Mouse (Mus musculus): ENCODE results near the gene Neu4. TPM values are rescaled to one million over a fixed set of nuclear protein-coding genes. Genes with fewer than 3 reads are reported as not detected.

Neu4 gene
- polyA plus RNA-seq, 1 experiment from 2014 or later: not detected

DNA sequence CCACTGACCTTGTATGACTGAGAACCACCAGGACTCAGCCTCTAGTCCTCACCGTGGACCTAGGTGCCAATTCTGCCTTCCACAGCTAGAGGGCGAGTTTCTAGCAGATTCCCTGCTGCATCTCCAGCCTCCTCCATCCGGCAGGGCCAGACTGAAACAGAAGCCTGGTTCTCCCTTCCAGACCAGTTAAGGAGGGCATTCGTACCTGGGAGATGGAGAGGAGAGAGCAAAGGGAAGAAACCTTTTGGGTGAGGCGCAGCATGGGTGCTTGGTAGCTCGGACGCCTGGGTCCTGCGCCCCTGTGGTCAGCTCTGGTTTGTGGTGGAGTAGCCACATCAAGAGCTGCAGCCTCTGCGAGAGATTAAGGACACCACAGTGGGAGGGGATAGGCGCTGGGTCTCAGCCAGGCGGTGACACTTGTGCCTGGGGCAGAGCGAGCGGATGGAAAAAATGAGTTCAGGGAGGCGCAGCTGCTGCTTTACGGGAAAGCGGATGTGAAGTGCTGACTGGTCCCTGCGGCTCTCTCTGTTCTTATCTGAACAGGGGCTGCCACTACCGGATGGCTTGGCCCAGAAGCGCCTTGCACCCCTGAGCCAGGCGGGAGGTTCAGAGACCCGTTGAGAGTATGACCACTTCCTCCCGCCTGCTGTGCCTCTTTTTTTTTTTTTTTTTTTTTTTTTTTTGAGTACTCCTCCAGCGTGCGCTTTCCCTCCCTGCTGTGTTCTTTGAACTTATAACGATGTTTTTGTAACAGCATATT is 14.9 kb downstream of the Neu4 start:
- no peaks in the 10 kb centered on the region for H3K36me3 ChIP-seq (ENCODE audit: control insufficient read depth, insufficient read depth, low read length)
- no peaks in the 10 kb centered on the region for H3K9me3 ChIP-seq (replicated peaks; ENCODE audit: control insufficient read depth, low read length)
- H3K4me2 ChIP-seq: peak overlapping the region; percentile 69
- no peaks in the 10 kb centered on the region; the same call in 1 of the 2 replicates for H3K4me1 ChIP-seq (ENCODE audit: control insufficient read depth, insufficient read depth, low read length)
- H3K27ac ChIP-seq (ENCODE audit: low read depth, low read length): peak overlapping the region; percentile 89
- no peaks in the 10 kb centered on the region for H3K27me3 ChIP-seq (ENCODE audit: control insufficient read depth, insufficient read depth, low read length)
- peak overlapping the region; percentile 39 for H3K4me3 ChIP-seq (ENCODE audit: low read depth, low read length)
- H3K9ac ChIP-seq (ENCODE audit: low read depth, low read length): peak overlapping the region; percentile 43
- under 1% methylated on average over 25 of the region's 25 CpGs for WGBS (ENCODE audit: insufficient replicate concordance)
- ATAC-seq (replicated peaks; ENCODE audit: insufficient number of reproducible peaks, low FRiP score, low TSS enrichment): peak; percentile 86

DNA sequence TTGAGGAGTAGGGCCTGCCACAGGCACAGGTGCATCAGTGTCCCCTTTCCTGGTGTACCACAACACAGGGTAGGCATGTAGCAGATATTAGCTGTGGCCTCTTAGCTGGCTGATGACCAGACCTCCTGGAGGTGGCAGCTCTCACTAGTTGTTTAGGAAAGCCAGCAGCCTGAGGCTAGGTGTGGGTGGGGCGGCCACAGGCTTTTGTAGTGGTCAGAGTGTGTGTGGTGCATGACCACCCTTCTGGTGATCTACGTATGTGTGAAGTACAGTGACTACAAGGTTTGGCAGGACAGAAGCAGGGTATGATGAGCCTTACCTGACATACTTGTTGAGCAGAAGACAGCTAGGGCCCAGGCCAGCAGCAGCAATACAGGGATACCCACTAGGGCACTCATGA is 20.1 kb downstream of the Neu4 start:
- H3K36me3 ChIP-seq (ENCODE audit: control insufficient read depth, insufficient read depth, low read length): no peaks in the 10 kb centered on the region
- no peaks in the 10 kb centered on the region for H3K4me1 ChIP-seq (ENCODE audit: control insufficient read depth, insufficient read depth, low read length)
- no peak overlapping the region for H3K9ac ChIP-seq (ENCODE audit: low read depth, low read length)
- H3K9me3 ChIP-seq (replicated peaks; ENCODE audit: control insufficient read depth, low read length): no peaks in the 10 kb centered on the region
- H3K27ac ChIP-seq (ENCODE audit: low read depth, low read length): no peak overlapping the region
- 94% methylated on average over 2 of the region's 2 CpGs for WGBS (ENCODE audit: insufficient replicate concordance)
- no peak for ATAC-seq (replicated peaks; ENCODE audit: insufficient number of reproducible peaks, low FRiP score, low TSS enrichment)
- no peaks in the 10 kb centered on the region for H3K27me3 ChIP-seq (ENCODE audit: control insufficient read depth, insufficient read depth, low read length)
- H3K4me3 ChIP-seq (ENCODE audit: low read depth, low read length): no peak overlapping the region
- H3K4me2 ChIP-seq: no peak overlapping the region

DNA sequence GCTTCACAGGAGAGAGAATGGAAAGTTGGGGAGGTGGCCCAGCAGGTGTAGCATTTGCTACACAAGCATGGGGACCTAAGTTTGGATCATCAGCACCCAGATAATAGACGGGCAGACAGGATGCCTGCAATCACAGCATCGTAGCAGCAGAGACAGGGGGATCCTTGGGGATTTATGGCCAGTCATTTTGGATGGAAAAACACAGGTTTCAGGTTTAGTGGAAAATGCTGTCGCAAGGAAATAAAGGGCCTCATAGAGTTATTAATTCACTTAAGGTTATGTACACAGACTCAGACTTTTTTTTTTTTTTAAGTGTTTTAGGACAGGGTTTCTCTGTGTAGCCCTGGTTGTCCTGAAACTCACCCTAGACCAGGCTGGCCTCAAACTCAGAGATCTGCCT is 25.3 kb downstream of the Neu4 start:
- H3K4me1 ChIP-seq (ENCODE audit: control insufficient read depth, insufficient read depth, low read length): no peaks in the 10 kb centered on the region
- 73% methylated on average over 3 of the region's 3 CpGs for WGBS (ENCODE audit: insufficient replicate concordance)
- no peaks in the 10 kb centered on the region for H3K36me3 ChIP-seq (ENCODE audit: control insufficient read depth, insufficient read depth, low read length)
- no peak for ATAC-seq (replicated peaks; ENCODE audit: insufficient number of reproducible peaks, low FRiP score, low TSS enrichment)
- no peak overlapping the region for H3K9ac ChIP-seq (ENCODE audit: low read depth, low read length)
- H3K4me3 ChIP-seq (ENCODE audit: low read depth, low read length): no peak overlapping the region
- H3K27me3 ChIP-seq (ENCODE audit: control insufficient read depth, insufficient read depth, low read length): no peaks in the 10 kb centered on the region
- no peak overlapping the region for H3K4me2 ChIP-seq
- H3K9me3 ChIP-seq (replicated peaks; ENCODE audit: control insufficient read depth, low read length): no peaks in the 10 kb centered on the region
- H3K27ac ChIP-seq (ENCODE audit: low read depth, low read length): no peak overlapping the region

DNA sequence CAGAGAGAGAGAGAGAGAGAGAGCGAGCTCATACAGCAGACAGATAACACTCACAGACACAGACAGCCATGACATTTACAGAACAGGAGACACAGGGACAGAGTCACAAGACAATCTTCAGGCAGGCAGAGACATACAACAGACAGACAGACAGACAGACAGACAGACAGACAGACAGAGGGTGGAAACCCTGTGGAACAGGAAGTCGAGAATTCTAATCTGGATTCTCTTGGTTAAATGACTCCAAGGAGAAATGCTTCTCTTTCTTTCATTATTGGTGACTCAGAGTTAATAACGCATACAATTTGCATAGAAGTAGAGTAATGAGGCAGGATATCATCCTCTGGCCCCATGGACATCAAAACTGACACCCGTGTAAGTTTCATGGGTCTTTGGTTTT is 26.3 kb downstream of the Neu4 start:
- WGBS (ENCODE audit: insufficient replicate concordance): 66% methylated on average over 4 of the region's 4 CpGs

DNA sequence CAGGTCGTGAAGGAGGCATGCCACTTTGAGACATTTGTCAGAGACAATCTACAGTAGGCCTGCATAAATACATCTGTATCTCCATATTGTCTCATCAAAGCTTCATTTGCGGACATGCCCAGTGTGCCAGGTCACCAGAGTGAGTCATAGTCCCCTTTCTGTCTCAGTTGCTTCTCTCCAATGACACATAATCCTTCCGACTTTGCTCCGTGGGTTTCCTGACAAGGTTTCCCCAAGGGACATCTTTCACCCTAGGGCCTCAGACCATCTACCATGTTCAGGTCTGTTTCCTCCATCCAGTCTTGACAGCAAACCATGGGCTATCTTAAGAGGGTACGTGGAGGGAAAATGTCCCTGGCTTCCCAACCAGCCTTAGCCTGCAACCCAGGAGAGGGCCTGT is 30.9 kb downstream of the Neu4 start:
- Histone ChIP-seq H3K4me3 (ENCODE audit: low read depth, low read length) (no peak overlapping the region), H3K4me1 (ENCODE audit: control insufficient read depth, insufficient read depth, low read length) (0 out of 2 replicates have a peak, but pooled peaks cover 7% of the 10 kb centered on the region), H3K4me2 (no peak overlapping the region), H3K27ac (ENCODE audit: low read depth, low read length) (no peak overlapping the region), H3K27me3 (ENCODE audit: control insufficient read depth, insufficient read depth, low read length) (no peaks in the 10 kb centered on the region), H3K36me3 (ENCODE audit: control insufficient read depth, insufficient read depth, low read length) (no peaks in the 10 kb centered on the region), H3K9ac (ENCODE audit: low read depth, low read length) (no peak overlapping the region), H3K9me3 (replicated peaks; ENCODE audit: control insufficient read depth, low read length) (no peaks in the 10 kb centered on the region)
- ATAC-seq (replicated peaks; ENCODE audit: insufficient number of reproducible peaks, low FRiP score, low TSS enrichment): no peak
- 79% methylated on average over 5 of the region's 5 CpGs for WGBS (ENCODE audit: insufficient replicate concordance)

More for the DNA sequence above, 26.3 kb downstream of the Neu4 start:
- Histone ChIP-seq H3K9ac (ENCODE audit: low read depth, low read length) (no peak overlapping the region), H3K4me3 (ENCODE audit: low read depth, low read length) (no peak overlapping the region), H3K4me1 (ENCODE audit: control insufficient read depth, insufficient read depth, low read length) (no peaks in the 10 kb centered on the region), H3K9me3 (replicated peaks; ENCODE audit: control insufficient read depth, low read length) (no peaks in the 10 kb centered on the region), H3K36me3 (ENCODE audit: control insufficient read depth, insufficient read depth, low read length) (no peaks in the 10 kb centered on the region), H3K27ac (ENCODE audit: low read depth, low read length) (no peak overlapping the region), H3K27me3 (ENCODE audit: control insufficient read depth, insufficient read depth, low read length) (no peaks in the 10 kb centered on the region), H3K4me2 (no peak overlapping the region)
- ATAC-seq (replicated peaks; ENCODE audit: insufficient number of reproducible peaks, low FRiP score, low TSS enrichment): no peak

DNA sequence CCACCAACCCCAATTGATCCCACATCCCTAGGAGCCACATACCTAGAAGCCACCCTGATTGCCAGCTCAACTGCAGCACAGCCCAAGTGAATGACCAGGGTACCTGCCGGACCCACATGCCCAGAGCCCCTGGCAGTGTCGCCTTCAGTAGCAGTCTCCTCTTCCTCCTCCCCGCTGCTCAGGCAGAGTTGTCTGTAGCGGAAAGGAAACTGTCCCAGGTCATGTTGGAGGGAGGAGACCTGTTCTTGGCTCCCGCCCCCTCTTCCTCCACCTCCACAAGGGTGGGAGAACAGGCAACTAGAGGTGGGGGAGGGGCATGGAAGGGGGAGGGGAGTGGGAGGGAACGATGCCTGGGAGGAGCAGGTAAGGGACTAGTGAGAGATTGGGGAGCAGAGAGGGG is 32.1 kb downstream of the Neu4 start, which contains the start of gene Pdcd1:
Pdcd1 (minus strand) TSS at position 181 of the 400 bp plus-strand sequence.
- H3K4me2 ChIP-seq: no peak within 1 kb of the TSS
- H3K27me3 ChIP-seq (ENCODE audit: control insufficient read depth, insufficient read depth, low read length): no peaks in the 10 kb centered on the region
- H3K4me3 ChIP-seq (ENCODE audit: low read depth, low read length): no peak within 1 kb of the TSS
- 56% methylated on average over 6 of the region's 6 CpGs for WGBS (ENCODE audit: insufficient replicate concordance)
- ATAC-seq (replicated peaks; ENCODE audit: insufficient number of reproducible peaks, low FRiP score, low TSS enrichment): 0 out of 2 replicates have a peak, but pooled peaks have one; percentile 10
- no peaks in the 10 kb centered on the region for H3K36me3 ChIP-seq (ENCODE audit: control insufficient read depth, insufficient read depth, low read length)
- H3K4me1 ChIP-seq (ENCODE audit: control insufficient read depth, insufficient read depth, low read length): 0 out of 2 replicates have a peak, but pooled peaks cover 7% of the 10 kb centered on the region
- no peak within 1 kb of the TSS for H3K27ac ChIP-seq (ENCODE audit: low read depth, low read length)
- H3K9ac ChIP-seq (ENCODE audit: low read depth, low read length): no peak within 1 kb of the TSS
- H3K9me3 ChIP-seq (replicated peaks; ENCODE audit: control insufficient read depth, low read length): no peaks in the 10 kb centered on the region

DNA sequence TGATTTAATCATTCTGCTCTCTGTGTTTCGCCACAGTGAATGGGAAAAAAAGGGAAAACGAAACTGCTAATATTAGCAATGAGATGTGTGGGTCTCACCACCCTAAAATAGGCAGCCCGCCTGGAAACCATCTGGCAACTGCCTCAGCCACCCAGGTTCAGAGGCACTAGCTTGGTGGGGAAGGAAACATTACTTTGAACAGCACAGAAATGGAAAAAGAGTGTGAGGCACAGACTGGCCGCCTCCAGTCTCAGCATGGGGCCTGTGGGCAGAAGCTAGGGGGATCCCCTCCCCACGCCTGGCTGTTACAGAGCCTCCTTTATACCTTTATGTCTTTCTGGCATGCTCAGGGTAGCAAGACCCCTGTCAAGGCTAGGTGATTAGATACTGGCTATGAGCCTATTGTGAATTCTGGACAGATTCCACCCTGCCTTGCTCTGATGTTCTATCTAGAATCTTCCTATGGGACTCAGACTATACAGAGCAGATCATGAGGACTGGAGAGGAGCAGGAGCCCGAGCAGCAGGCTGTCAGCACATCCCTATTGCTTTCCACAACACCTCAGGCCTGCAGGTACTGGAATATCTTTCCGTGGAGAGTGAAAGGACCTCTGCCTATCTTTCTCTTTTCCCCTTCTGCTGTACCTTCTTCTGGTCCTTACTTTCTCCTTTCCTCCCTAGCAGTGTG is 33.4 kb downstream of the Neu4 start:
- no peak overlapping the region for H3K4me2 ChIP-seq
- ATAC-seq (replicated peaks; ENCODE audit: insufficient number of reproducible peaks, low FRiP score, low TSS enrichment): no peak
- no peak overlapping the region for H3K9ac ChIP-seq (ENCODE audit: low read depth, low read length)
- no peak overlapping the region for H3K27ac ChIP-seq (ENCODE audit: low read depth, low read length)
- H3K9me3 ChIP-seq (replicated peaks; ENCODE audit: control insufficient read depth, low read length): no peaks in the 10 kb centered on the region
- H3K27me3 ChIP-seq (ENCODE audit: control insufficient read depth, insufficient read depth, low read length): no peaks in the 10 kb centered on the region
- H3K36me3 ChIP-seq (ENCODE audit: control insufficient read depth, insufficient read depth, low read length): no peaks in the 10 kb centered on the region
- no peak overlapping the region for H3K4me3 ChIP-seq (ENCODE audit: low read depth, low read length)
- 0 out of 2 replicates have a peak, but pooled peaks cover 7% of the 10 kb centered on the region for H3K4me1 ChIP-seq (ENCODE audit: control insufficient read depth, insufficient read depth, low read length)
- WGBS (ENCODE audit: insufficient replicate concordance): 57% methylated on average over 7 of the region's 7 CpGs

DNA sequence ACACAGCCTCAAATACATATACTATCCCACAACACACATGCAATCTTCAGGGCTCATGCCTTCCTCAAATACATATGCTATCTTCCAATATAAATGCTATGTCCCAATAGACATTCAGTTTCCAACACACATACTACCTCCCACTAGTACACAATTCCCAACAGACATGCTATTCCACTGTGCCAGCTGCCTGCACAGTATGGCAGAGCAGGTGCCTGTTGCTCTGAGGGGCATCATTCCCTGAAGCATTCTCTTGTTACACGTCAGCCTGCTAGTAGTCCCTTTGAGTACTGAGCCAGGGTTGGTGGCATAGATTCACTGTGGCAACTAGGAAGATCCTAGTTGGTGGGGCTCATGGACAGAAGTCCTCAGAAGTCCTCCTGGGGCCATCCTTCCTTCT is 34.2 kb downstream of the Neu4 start:
- no peak for ATAC-seq (replicated peaks; ENCODE audit: insufficient number of reproducible peaks, low FRiP score, low TSS enrichment)
- H3K9ac ChIP-seq (ENCODE audit: low read depth, low read length): no peak overlapping the region
- no peak overlapping the region for H3K4me2 ChIP-seq
- WGBS (ENCODE audit: insufficient replicate concordance): 75% methylated on average over 1 of the region's 1 CpGs
- no peaks in the 10 kb centered on the region for H3K9me3 ChIP-seq (replicated peaks; ENCODE audit: control insufficient read depth, low read length)
- H3K27ac ChIP-seq (ENCODE audit: low read depth, low read length): no peak overlapping the region
- no peaks in the 10 kb centered on the region for H3K27me3 ChIP-seq (ENCODE audit: control insufficient read depth, insufficient read depth, low read length)
- H3K4me3 ChIP-seq (ENCODE audit: low read depth, low read length): no peak overlapping the region
- H3K36me3 ChIP-seq (ENCODE audit: control insufficient read depth, insufficient read depth, low read length): no peaks in the 10 kb centered on the region
- 0 out of 2 replicates have a peak, but pooled peaks cover 7% of the 10 kb centered on the region for H3K4me1 ChIP-seq (ENCODE audit: control insufficient read depth, insufficient read depth, low read length)

All from heart, embryonic 11.5 days (tissue).